In genomic region chr12:22030263-22030662, GRCm38 (mm10) we compare ENCODE assay signal across 7 mouse cellular contexts.
DNase-seq lines count a peak whose midpoint lies in the region; ATAC-seq lines count a peak whose summit lies in the region.
"Not testable (repeated sequence)": the region's sequence is repeated elsewhere in the genome, so short reads cannot be mapped to it uniquely, and the experiment has no call there.

No protein-coding gene starts in this region.

- peak overlapping the region; percentile 21 for H3K4me3 ChIP-seq in embryonic facial prominence, embryonic 15.5 days (replicated peaks)
- H3K4me3 ChIP-seq in hindbrain, embryonic 10.5 days, result peak overlapping the region; percentile 43
- peak overlapping the region; percentile 25 for H3K4me3 ChIP-seq in intestine, embryonic 16.5 days (ENCODE audit: low read length)
- H3K4me3 ChIP-seq in limb, embryonic 13.5 days, result peak overlapping the region; percentile 40
- H3K4me3 ChIP-seq in stomach, embryonic 15.5 days (replicated peaks), result peak overlapping the region; percentile 23

- H3K27ac ChIP-seq in embryonic facial prominence, embryonic 15.5 days (replicated peaks); hindbrain, embryonic 10.5 days; intestine, embryonic 16.5 days (ENCODE audit: low read length); limb, embryonic 13.5 days; stomach, embryonic 15.5 days: not testable (repeated sequence)

- not testable (repeated sequence) for H3K9ac ChIP-seq in embryonic facial prominence, embryonic 15.5 days; intestine, embryonic 16.5 days (ENCODE audit: low read depth, low read length); limb, embryonic 13.5 days; stomach, embryonic 15.5 days

- WGBS in embryonic facial prominence, embryonic 15.5 days, result 9% methylated on average over 45 of the region's 45 CpGs
- WGBS in hindbrain, embryonic 10.5 days, result 8% methylated on average over 40 of the region's 45 CpGs
- 9% methylated on average over 38 of the region's 45 CpGs for WGBS in intestine, embryonic 16.5 days
- WGBS in limb, embryonic 13.5 days, result 7% methylated on average over 45 of the region's 45 CpGs
- WGBS in stomach, embryonic 15.5 days, result 10% methylated on average over 45 of the region's 45 CpGs

- peak; percentile 37 for DNase-seq in ZHBTc4 (ENCODE audit: low read depth, low spot score)
- peak; percentile 2 for DNase-seq in hindbrain, embryonic 10.5 days (ENCODE audit: low spot score)
- peak; percentile 16 for DNase-seq in mesoderm, embryonic 11.5 days (ENCODE audit: low read depth, low spot score)

- not testable (repeated sequence) for H3K27me3 ChIP-seq in embryonic facial prominence, embryonic 15.5 days; hindbrain, embryonic 10.5 days (ENCODE audit: insufficient read depth, poor library complexity, severe bottlenecking); intestine, embryonic 16.5 days (replicated peaks; ENCODE audit: control insufficient read depth, insufficient read depth, low read length); limb, embryonic 13.5 days; stomach, embryonic 15.5 days (replicated peaks)

- not testable (repeated sequence) for ATAC-seq in embryonic facial prominence, embryonic 15.5 days (ENCODE audit: insufficient number of reproducible peaks, low FRiP score, low TSS enrichment, low read depth); intestine, embryonic 16.5 days; limb, embryonic 13.5 days (ENCODE audit: low FRiP score, low read depth); stomach, embryonic 15.5 days (ENCODE audit: insufficient read depth, low FRiP score, low read depth)

- H3K9me3 ChIP-seq in embryonic facial prominence, embryonic 15.5 days (replicated peaks); intestine, embryonic 16.5 days (ENCODE audit: control insufficient read depth, low read length); limb, embryonic 13.5 days; stomach, embryonic 15.5 days: not testable (repeated sequence)
- H3K9me3 ChIP-seq in hindbrain, embryonic 10.5 days, result peaks cover 13% of the 10 kb centered on the region

- not testable (repeated sequence) for H3K4me1 ChIP-seq in embryonic facial prominence, embryonic 15.5 days; hindbrain, embryonic 10.5 days (replicated peaks); intestine, embryonic 16.5 days (ENCODE audit: control insufficient read depth, insufficient read depth, low read length); limb, embryonic 13.5 days; stomach, embryonic 15.5 days

- H3K4me2 ChIP-seq in embryonic facial prominence, embryonic 15.5 days (replicated peaks), result peak overlapping the region; percentile 27
- peak overlapping the region; percentile 33; the same call in 1 of the 2 replicates for H3K4me2 ChIP-seq in intestine, embryonic 16.5 days (ENCODE audit: low read depth, low read length)
- peak overlapping the region; percentile 56 for H3K4me2 ChIP-seq in limb, embryonic 13.5 days (replicated peaks)
- peak overlapping the region; percentile 33; the same call in 1 of the 2 replicates for H3K4me2 ChIP-seq in stomach, embryonic 15.5 days

- H3K36me3 ChIP-seq in embryonic facial prominence, embryonic 15.5 days; hindbrain, embryonic 10.5 days; intestine, embryonic 16.5 days (ENCODE audit: control insufficient read depth, insufficient read depth, low read length); limb, embryonic 13.5 days; stomach, embryonic 15.5 days: not testable (repeated sequence)
